Mouse (Mus musculus) stomach, embryonic 15.5 days (tissue): Measurements from ENCODE around the gene F5. TPM values are rescaled to one million over a fixed set of nuclear protein-coding genes. Genes with fewer than 3 reads are reported as not detected.

Experiments used
- polyA plus RNA-seq: library from polyadenylated mRNA; unstranded; fragments of >200 nt; fragmentation: Nextera tagmentation; extraction: Ambion mirVana; gene quantifications from 2 replicates; pipeline ENCODE4 v1.2.1, GENCODE M21; 2015

The F5 gene
- polyA plus RNA-seq, 1 experiment from 2014 or later: 1.1 TPM

Other genes starting within 250 kb of the F5 start
- 15.7 and 17.1 TPM in 2 replicates for gene Scyl3, start 222.7 kb upstream of the F5 start, polyA plus RNA-seq
- gene BC055324, start 157.0 kb upstream of the F5 start, polyA plus RNA-seq: 15.6 and 16.5 TPM in 2 replicates
- 9.4 and 9.6 TPM in 2 replicates for gene Mettl18, start 156.9 kb upstream of the F5 start, polyA plus RNA-seq
- gene Sele, start 103.6 kb upstream of the F5 start, polyA plus RNA-seq: 0.04 TPM in 1 of 2 replicates, not detected in the other
- gene Sell, start 89.9 kb upstream of the F5 start, polyA plus RNA-seq: 3.5 and 4.3 TPM in 2 replicates
- 0.18 and 0.58 TPM in 2 replicates for gene Selp, start 36.6 kb upstream of the F5 start, polyA plus RNA-seq
- 15.5 and 17.1 TPM in 2 replicates for gene Slc19a2, start 97.2 kb downstream of the F5 start, polyA plus RNA-seq
- gene Ccdc181, start 123.7 kb downstream of the F5 start, polyA plus RNA-seq: 9.4 and 10.7 TPM in 2 replicates
- 31.2 and 38.9 TPM in 2 replicates for gene Nme7, start 152.3 kb downstream of the F5 start, polyA plus RNA-seq
- 28.4 and 29.3 TPM in 2 replicates for gene Blzf1, start 155.7 kb downstream of the F5 start, polyA plus RNA-seq